Mouse (Mus musculus): Measurements from ENCODE around the gene Pex26. TPM values are rescaled to one million over a fixed set of nuclear protein-coding genes. Genes with fewer than 3 reads are reported as not detected.

The Pex26 gene
- total and polyA plus RNA-seq, 3 experiments: 2.8 to 3.3 (median 3.2) TPM

GRCm38 (mm10) chr6:121221876-121222597 lies 38.6 kb downstream of the Pex26 start:
- Histone ChIP-seq H3K27me3 (replicated peaks) (no peaks in the 10 kb centered on the region), H3K9ac (ENCODE audit: insufficient read depth, low read depth) (no peak overlapping the region), H3K4me3 (replicated peaks in 1 of 3; ENCODE audit: low read depth in 2 of 3, low read length in 2 of 3, poor library complexity in 1 of 3) (no peak overlapping the region), H3K79me2 (replicated peaks; ENCODE audit: control insufficient read depth, extremely low read depth, insufficient read depth, poor library complexity, severe bottlenecking) (no peaks in the 10 kb centered on the region), H3K9me3 (replicated peaks; ENCODE audit: low read length) (peaks cover 7% of the 10 kb centered on the region), H3K4me1 (ENCODE audit: control insufficient read depth in 1 of 2, insufficient read depth in 2 of 2) (peaks cover 12 to 37% of the 10 kb centered on the region in 2 experiments), H3K4me2 (ENCODE audit: insufficient read depth, low read depth, poor library complexity, severe bottlenecking) (no peak overlapping the region), H3K27ac (ENCODE audit: insufficient read depth, low read depth) (no peak overlapping the region), H3K36me3 (replicated peaks in 1 of 2; ENCODE audit: control insufficient read depth in 1 of 2, insufficient read depth in 1 of 2, low read length in 1 of 2) (peaks cover 0 to 7% of the 10 kb centered on the region in 2 experiments)
- in situ Hi-C loops (cut with MboI; ENCODE audit: low pct_ligation_motif_present, low pct_unique_long_range_greater_than_20kb, low sequenced_read_pairs) (no loop called here), dilution Hi-C loops (cut with MboI; ENCODE audit: extremely low pct_ligation_motif_present, extremely low pct_unique_long_range_greater_than_20kb, low sequenced_read_pairs) (no loop called here)
- DNase-seq (ENCODE audit: extremely low read depth): no peak
- TF ChIP-seq JUN (IDR thresholded peaks at IDR 0.05; ENCODE audit: insufficient read depth, low read depth, low read length) (no peak), POLR2AphosphoS2 (IDR thresholded peaks at IDR 0.05; ENCODE audit: low read depth, low read length) (no peak), CHD1 (IDR thresholded peaks at IDR 0.05; ENCODE audit: low read depth, low read length) (no peak), ETS1 (conservative IDR thresholded peaks at IDR 0.05; ENCODE audit: low read depth, low read length) (no peak), IRF4 (IDR thresholded peaks at IDR 0.05; ENCODE audit: low read depth, low read length) (no peak), NRF1 (IDR thresholded peaks at IDR 0.05; ENCODE audit: low read depth, low read length) (no peak), BHLHE40 (IDR thresholded peaks at IDR 0.05; ENCODE audit: low read depth, low read length) (no peak)

- Histone ChIP-seq H3K4me1 (ENCODE audit: control insufficient read depth in 1 of 2, insufficient read depth in 2 of 2) (peaks cover 12 to 46% of the 10 kb centered on the region in 2 experiments), H3K4me3 (replicated peaks in 1 of 3; ENCODE audit: low read depth in 2 of 3, low read length in 2 of 3, poor library complexity in 1 of 3) (no peak overlapping the region), H3K79me2 (replicated peaks; ENCODE audit: control insufficient read depth, extremely low read depth, insufficient read depth, poor library complexity, severe bottlenecking) (no peaks in the 10 kb centered on the region), H3K36me3 (replicated peaks in 1 of 2; ENCODE audit: control insufficient read depth in 1 of 2, insufficient read depth in 1 of 2, low read length in 1 of 2) (peaks cover 0 to 7% of the 10 kb centered on the region in 2 experiments), H3K27me3 (replicated peaks) (no peaks in the 10 kb centered on the region), H3K9me3 (replicated peaks; ENCODE audit: low read length) (peaks cover 7% of the 10 kb centered on the region), H3K27ac (ENCODE audit: insufficient read depth, low read depth) (no peak overlapping the region), H3K9ac (ENCODE audit: insufficient read depth, low read depth) (no peak overlapping the region), H3K4me2 (ENCODE audit: insufficient read depth, low read depth, poor library complexity, severe bottlenecking) (no peak overlapping the region)
- in situ Hi-C loops (cut with MboI; ENCODE audit: low pct_ligation_motif_present, low pct_unique_long_range_greater_than_20kb, low sequenced_read_pairs): no loop called here
- no peak for TF ChIP-seq KAT2A (IDR thresholded peaks at IDR 0.05; ENCODE audit: insufficient replicate concordance, low read length)
- no peak for TF ChIP-seq CHD1 (IDR thresholded peaks at IDR 0.05; ENCODE audit: low read depth, low read length)
- no peak for TF ChIP-seq MAFK (IDR thresholded peaks at IDR 0.05; ENCODE audit: insufficient replicate concordance, low read length)
- TF ChIP-seq E2F4 (IDR thresholded peaks at IDR 0.05; ENCODE audit: insufficient replicate concordance, low read depth, low read length): no peak
- no peak for TF ChIP-seq USF2 (conservative IDR thresholded peaks at IDR 0.05; ENCODE audit: low read depth, low read length)
- no peak for TF ChIP-seq RCOR1 (conservative IDR thresholded peaks at IDR 0.05; ENCODE audit: low read depth, low read length)
- no peak for TF ChIP-seq ZC3H11A (IDR thresholded peaks at IDR 0.05; ENCODE audit: low read depth, low read length)
- TF ChIP-seq MEF2A (IDR thresholded peaks at IDR 0.05; ENCODE audit: borderline replicate concordance, low read depth, low read length): no peak
- no peak for TF ChIP-seq MAX (IDR thresholded peaks at IDR 0.05; ENCODE audit: low read length)
- TF ChIP-seq EP300 (IDR thresholded peaks at IDR 0.05; ENCODE audit: low read length): no peak
- no peak for DNase-seq (ENCODE audit: extremely low read depth)
- dilution Hi-C loops (cut with MboI; ENCODE audit: extremely low pct_ligation_motif_present, extremely low pct_unique_long_range_greater_than_20kb, low sequenced_read_pairs): no loop called here
These were observed 39.5 kb downstream of the Pex26 start for GRCm38 (mm10) chr6:121223001-121223400.
